Mouse (Mus musculus) gastrocnemius, postnatal 4 days (tissue): ENCODE data around the gene Gm28434. TPM values are rescaled to one million over a fixed set of nuclear protein-coding genes. Genes with fewer than 3 reads are reported as not detected.

ENCODE experiments used
- DNase-seq, 2 experiments: peaks; one replicate each; pipeline ENCODE4 v3.0.0; 2021 to 2022; ENCODE audit warnings: low spot score in 2 of 2, mixed read lengths in 2 of 2
- long read RNA-seq, 2 experiments: library from polyadenylated mRNA; stranded (forward); transcript quantifications; one replicate each; pipeline ENCODE4 v2.0.0; 2021
- total RNA-seq, 2 experiments: library from RNA; stranded (reverse); gene quantifications; 2 replicates each; pipeline ENCODE4 v1.2.3; 2021

Gm28434 gene
- not detected for total RNA-seq
- long read RNA-seq, experiment 1, result 0 reads
- long read RNA-seq, experiment 2, result 0 reads

GRCm38 (mm10) chr5:87969201-87969600, at the start of gene Gm28434, which contains the start of gene 2310003L06Rik:
Gm28434 (plus strand) TSS chr5:87969517.
2310003L06Rik (plus strand) TSS chr5:87969459.
- DNase-seq, result no peak

- no peak for DNase-seq
These were observed 43.9 kb upstream of the Gm28434 start, which contains the start of gene Csn3 for GRCm38 (mm10) chr5:87925372-87925771. Csn3 (plus strand) TSS chr5:87925579.

GRCm38 (mm10) chr5:87931603-87932002, 37.7 kb upstream of the Gm28434 start:
- no peak for DNase-seq

GRCm38 (mm10) chr5:87940752-87941151, 28.6 kb upstream of the Gm28434 start:
- no peak for DNase-seq

GRCm38 (mm10) chr5:87942515-87942914, 26.8 kb upstream of the Gm28434 start:
- no peak for DNase-seq

- DNase-seq, result no peak
These were observed 17.5 kb upstream of the Gm28434 start for GRCm38 (mm10) chr5:87951836-87952235.

GRCm38 (mm10) chr5:87979139-87979538, 9.8 kb downstream of the Gm28434 start, which contains the start of gene Cabs1:
Cabs1 (plus strand) TSS chr5:87979439.
- no peak for DNase-seq

- no peak for DNase-seq
These were observed 13.3 kb downstream of the Gm28434 start for GRCm38 (mm10) chr5:87982468-87983214.

- no peak for DNase-seq
These were observed 32.9 kb downstream of the Gm28434 start, which contains the start of gene Smr3a for GRCm38 (mm10) chr5:88002249-88002648. Smr3a (plus strand) TSS chr5:88002549.

GRCm38 (mm10) chr5:88005241-88005640, 35.9 kb downstream of the Gm28434 start:
- no peak for DNase-seq

Other genes starting within 250 kb of the Gm28434 start
- gene Csn1s2a, start 194.9 kb upstream of the Gm28434 start, total RNA-seq, result not detected
- not detected for gene Csn1s2b, start 161.4 kb upstream of the Gm28434 start, total RNA-seq
- gene Prr27, start 143.8 kb upstream of the Gm28434 start, total RNA-seq, result not detected
- gene Odam, start 84.5 kb upstream of the Gm28434 start, total RNA-seq, result not detected
- gene Csn3, start 43.9 kb upstream of the Gm28434 start, total RNA-seq, result not detected
- gene 2310003L06Rik, start 58 bp upstream of the Gm28434 start, total RNA-seq, result not detected
- not detected for gene Cabs1, start 9.9 kb downstream of the Gm28434 start, total RNA-seq
- gene Smr3a, start 33.0 kb downstream of the Gm28434 start, total RNA-seq, result not detected
- gene Smr2, start 117.0 kb downstream of the Gm28434 start, total RNA-seq, result not detected
- not detected for gene Gm11116, start 142.0 kb downstream of the Gm28434 start, total RNA-seq
- gene Gm11115, start 184.6 kb downstream of the Gm28434 start, total RNA-seq, result not detected